Mouse (Mus musculus) gastrocnemius, adult 2 months (tissue): ENCODE data around the gene Apol6. TPM values are rescaled to one million over a fixed set of nuclear protein-coding genes. Genes with fewer than 3 reads are reported as not detected.

Experiments used
- DNase-seq: peaks from one replicate; pipeline ENCODE4 v3.0.0; 2022
- H3K27ac ChIP-seq: fragments of 200-600 bp; 2 replicates; pipeline ENCODE4 v1.8.1; 2022; ENCODE audit warnings: mild to moderate bottlenecking
- H3K4me3 ChIP-seq: fragments of 200-600 bp; 2 replicates; pipeline ENCODE4 v1.8.1; 2022; ENCODE audit warnings: mild to moderate bottlenecking, moderate library complexity
- CTCF ChIP-seq: fragments of 200-600 bp; IDR thresholded peaks from 2 replicates; pipeline ENCODE4 v1.8.1; 2022; ENCODE audit warnings: antibody characterized with exemption, mild to moderate bottlenecking, moderate library complexity
- intact Hi-C: fragments of 180-260 bp; cut with DNase I; formaldehyde crosslinking; loops from one replicate; pipeline ENCODE4 v1.15.1; 2025
- total RNA-seq, 2 experiments: library from RNA; stranded (reverse); gene quantifications; 2 replicates each; pipeline ENCODE4 v1.2.3; 2021

Apol6 gene
- total RNA-seq, 2 experiments from 2014 or later, result 27.7 to 71.1 TPM

DNA sequence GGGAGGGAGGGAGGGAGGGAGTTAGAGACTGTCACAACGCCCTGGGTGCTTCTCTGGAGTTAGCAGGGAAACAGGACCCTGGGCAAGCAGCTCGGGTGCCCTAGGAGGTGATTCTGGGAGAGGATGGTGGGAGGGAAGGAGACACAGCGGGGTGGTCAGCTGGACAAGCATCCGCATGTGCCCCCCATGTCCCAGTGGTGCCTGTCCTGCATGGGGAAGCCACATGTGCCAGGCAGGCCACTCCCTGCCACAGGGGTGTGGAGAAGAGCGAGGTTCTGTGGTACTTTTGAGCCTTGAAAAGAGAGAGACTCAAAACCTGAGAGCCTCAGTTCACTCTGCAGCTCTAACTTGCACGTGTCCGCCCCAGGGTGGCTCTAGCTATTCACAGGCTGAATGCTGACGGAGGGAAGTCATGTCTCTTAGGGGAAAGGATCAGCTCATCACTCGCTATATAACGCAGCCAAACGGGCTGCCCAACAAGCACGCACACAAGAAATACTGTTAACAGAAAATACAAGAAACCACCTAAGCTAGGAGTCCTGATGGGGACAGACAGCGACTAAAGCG lies 34.8 kb downstream of the Apol6 start:
- Histone ChIP-seq H3K4me3 (peak overlapping the region; percentile 58), H3K27ac (peak overlapping the region; percentile 82)
- no peak for DNase-seq
- no peak for TF ChIP-seq CTCF
- intact Hi-C loops, result no loop called here

DNA sequence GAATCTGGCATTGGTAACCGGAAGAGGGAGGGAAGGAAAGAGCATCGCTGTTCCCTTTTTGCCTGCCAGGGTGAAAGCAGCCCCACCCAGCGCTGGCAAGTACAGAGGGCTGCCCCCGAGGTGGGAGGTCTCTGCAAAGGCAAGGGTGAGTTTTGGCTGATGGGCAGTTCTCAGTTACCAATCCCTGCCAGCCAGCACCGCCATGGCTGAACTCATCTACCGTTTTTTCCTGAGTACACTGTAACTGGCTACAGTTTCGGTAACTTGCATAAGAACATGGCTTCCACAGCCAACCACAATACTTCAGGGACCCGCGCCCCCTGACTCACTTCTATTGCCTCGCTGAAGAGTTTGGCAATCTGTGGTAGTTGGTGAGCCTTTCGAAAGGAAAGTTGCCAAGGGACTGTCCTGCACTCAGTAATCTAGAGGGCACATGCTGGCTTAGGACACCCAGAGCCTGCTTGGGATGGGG lies 35.4 kb downstream of the Apol6 start:
- peak overlapping the region; percentile 82 for H3K27ac ChIP-seq
- no peak for TF ChIP-seq CTCF
- intact Hi-C loops, result loop anchor here (5.0 kb wide), 1 partner anchor 142 kb away; no protein-coding TSS in a partner anchor
- peak; percentile 75 for DNase-seq
- H3K4me3 ChIP-seq, result peak overlapping the region; percentile 58

DNA sequence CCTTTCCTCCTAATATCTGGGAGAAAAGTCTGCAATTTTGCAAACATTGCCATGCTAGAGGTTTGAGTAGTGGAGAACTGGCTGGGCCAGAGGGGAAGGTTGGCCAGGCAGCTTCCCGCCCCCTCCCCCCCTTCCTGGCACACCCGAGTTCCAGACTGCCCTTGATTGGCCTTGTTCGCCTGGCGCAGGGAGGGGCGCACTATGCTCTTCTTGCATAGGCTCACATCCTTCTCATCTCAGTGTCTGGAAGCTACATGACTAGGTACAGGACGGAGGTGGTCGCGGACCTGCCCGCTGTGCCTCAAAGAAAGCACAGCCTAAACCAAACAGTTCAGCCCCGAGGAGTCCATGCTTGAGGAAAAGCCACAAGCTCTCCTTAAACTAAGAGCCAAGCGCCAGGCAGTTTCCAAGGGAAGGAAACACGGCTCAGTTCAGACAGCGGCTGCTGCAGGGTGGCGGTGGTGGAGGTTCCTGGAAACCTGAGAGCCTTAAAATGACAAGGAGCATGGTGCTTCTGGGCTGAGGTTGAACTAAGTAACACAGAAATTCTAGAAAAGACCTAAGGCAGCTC lies 36.2 kb downstream of the Apol6 start:
- no peak for TF ChIP-seq CTCF
- DNase-seq, result peak; percentile 44
- Histone ChIP-seq H3K27ac (peak overlapping the region; percentile 82), H3K4me3 (peak overlapping the region; percentile 5; the same call in 1 of the 2 replicates)
- intact Hi-C loops, result loop anchor here (5.0 kb wide), 1 partner anchor 142 kb away; no protein-coding TSS in a partner anchor

DNA sequence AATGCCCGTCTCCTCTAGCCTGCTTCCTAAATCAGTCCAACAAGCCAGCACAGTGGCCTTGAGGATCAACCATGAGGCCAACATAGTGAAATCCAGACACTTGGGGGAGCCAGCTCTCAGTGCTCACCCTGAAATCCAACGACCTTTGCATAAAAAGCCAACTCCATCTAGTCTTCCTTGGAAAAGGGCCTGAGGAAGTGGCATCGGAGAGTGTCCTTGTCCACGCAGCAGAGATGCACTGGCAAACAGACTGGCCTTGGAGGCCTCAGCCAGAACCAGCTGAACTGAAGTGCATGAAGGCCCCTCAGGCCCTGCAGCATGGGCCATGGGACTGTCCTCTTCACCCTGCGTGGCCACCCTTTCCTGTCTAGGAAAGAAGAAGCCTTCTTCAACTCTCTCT lies 36.9 kb downstream of the Apol6 start:
- Histone ChIP-seq H3K4me3 (no peak overlapping the region), H3K27ac (peak overlapping the region; percentile 82)
- peak; percentile 29; the same call in 1 of the 2 replicates for TF ChIP-seq CTCF
- intact Hi-C loops, result loop anchor here (5.0 kb wide), 1 partner anchor 141 kb away; no protein-coding TSS in a partner anchor
- DNase-seq, result no peak

DNA sequence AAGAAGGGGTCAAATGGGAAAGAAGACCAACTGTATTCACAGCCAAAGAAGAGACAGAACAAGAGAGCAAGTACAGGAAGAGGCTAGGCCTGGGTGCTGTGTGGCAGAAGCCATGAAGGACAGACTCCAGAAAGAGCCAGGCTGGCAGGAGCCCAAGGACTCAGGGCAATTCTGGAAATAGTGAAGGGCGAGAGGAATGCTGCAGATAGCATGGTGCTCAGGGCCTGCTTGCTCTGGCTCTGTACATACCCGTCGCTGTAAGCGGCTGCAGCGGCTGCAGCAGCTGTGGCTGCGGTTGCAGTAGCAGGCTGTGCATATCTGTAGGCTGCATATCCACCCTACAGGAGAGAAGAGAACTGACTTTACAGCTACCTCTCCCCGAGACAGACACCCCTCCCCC lies 41.3 kb downstream of the Apol6 start:
- intact Hi-C loops, result no loop called here
- peak; percentile 56 for DNase-seq
- Histone ChIP-seq H3K4me3 (no peak overlapping the region), H3K27ac (0 out of 2 replicates have a peak overlapping the region, but pooled peaks have one; percentile 6)
- TF ChIP-seq CTCF, result no peak

DNA sequence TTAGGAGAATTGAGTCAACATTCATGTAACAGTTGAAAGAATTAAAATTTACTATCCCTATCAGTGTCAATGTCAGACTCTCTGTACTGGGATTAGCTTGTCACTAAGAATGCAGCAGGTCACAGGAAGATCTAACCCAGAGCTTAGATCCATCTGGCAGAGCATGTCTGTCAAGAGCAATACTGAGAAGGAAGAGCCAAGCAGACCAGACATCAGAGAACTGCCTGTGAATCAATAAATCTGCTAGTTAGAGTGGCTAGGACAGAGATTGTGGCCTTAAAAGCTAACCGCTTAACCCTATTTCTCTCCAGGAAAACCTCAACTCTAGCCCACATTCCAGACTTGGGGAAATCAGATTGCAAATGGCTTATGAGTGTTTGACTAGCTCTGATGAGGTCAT lies 42.0 kb downstream of the Apol6 start:
- Histone ChIP-seq H3K27ac (peak overlapping the region; percentile 6; the same call in 1 of the 2 replicates), H3K4me3 (no peak overlapping the region)
- DNase-seq, result no peak
- TF ChIP-seq CTCF, result no peak
- intact Hi-C loops, result no loop called here

DNA sequence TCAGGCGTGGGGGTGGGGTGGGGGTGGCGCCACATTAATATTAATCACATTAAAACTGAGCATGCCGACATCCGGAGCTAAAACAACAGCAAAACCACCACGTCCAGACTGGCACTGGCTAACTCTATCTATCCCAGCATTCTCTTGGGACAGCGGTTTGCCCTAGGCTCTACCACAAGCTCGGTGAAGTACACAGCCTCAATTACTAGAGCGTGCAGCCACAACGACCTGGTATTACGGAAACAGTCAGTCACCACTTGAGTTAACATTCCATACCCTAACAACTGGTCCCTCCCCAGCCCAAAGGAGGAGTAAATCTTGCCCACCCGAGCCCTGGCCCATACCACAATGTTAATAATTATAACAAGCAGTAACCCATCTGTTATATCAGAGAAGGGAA lies 44.7 kb downstream of the Apol6 start:
- no peak overlapping the region for H3K27ac ChIP-seq
- no peak overlapping the region for H3K4me3 ChIP-seq
- TF ChIP-seq CTCF, result no peak
- no peak for DNase-seq
- intact Hi-C loops, result no loop called here

DNA sequence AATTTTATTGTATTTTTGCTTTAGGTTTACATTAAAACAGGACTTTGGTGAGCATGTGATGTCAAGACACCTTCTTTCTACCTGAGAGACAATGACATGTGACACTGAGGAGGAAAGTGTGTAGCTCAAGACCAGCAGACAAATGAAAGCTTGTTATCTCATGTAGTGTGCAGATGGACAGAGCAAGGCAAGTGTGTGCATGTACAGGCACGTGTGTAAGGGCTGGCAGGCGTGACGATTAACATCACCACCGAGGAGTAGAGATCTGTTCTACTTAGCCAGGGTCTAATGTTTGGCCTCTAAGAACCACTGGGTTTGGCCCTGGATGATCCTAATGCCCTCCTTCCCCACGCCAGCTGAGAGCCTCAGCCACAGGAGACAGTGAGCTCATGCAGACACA lies 46.0 kb downstream of the Apol6 start:
- intact Hi-C loops, result no loop called here
- TF ChIP-seq CTCF, result no peak
- Histone ChIP-seq H3K4me3 (no peak overlapping the region), H3K27ac (no peak overlapping the region)
- no peak for DNase-seq

DNA sequence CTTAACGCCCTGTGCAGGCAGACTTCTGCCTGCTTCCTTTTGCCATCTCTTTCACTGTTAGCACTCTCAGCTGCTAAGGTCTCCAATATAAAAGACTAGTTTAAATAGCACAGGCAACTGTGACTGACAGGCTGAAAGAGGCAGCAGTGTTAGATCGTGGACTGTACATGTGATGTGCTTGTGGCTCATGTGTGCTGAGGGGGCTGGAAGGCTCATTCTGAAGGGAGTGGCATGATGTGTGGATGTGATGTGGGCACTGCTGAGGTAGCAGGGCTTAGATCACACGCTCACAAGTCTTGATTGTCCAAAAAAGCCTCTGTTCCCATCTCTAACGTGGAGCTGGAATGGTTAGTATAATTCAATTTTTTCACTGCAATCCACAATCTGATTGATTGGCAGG lies 46.9 kb downstream of the Apol6 start:
- intact Hi-C loops, result no loop called here
- no peak overlapping the region for H3K4me3 ChIP-seq
- no peak for TF ChIP-seq CTCF
- no peak for DNase-seq
- no peak overlapping the region for H3K27ac ChIP-seq

DNA sequence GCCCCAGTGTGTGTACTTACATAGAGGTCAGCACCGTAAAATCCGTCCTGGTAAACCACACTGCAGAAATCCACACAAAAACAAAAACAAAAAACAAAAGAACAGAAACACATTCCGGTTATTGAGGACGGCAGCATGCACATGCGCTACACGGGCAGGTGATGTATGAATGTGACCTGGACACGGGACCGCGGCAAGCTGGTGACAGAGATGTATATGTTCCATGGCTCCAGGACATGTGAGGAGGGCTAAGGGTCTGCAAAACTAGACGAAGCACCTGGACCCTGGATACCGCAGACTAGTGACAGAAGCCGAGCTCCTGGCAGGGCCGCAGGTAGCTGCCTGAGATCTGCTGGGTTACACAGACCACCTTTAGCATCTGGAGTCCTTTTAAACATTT lies 49.9 kb downstream of the Apol6 start:
- intact Hi-C loops, result no loop called here
- DNase-seq, result no peak
- H3K4me3 ChIP-seq, result no peak overlapping the region
- TF ChIP-seq CTCF, result no peak
- no peak overlapping the region for H3K27ac ChIP-seq

DNA sequence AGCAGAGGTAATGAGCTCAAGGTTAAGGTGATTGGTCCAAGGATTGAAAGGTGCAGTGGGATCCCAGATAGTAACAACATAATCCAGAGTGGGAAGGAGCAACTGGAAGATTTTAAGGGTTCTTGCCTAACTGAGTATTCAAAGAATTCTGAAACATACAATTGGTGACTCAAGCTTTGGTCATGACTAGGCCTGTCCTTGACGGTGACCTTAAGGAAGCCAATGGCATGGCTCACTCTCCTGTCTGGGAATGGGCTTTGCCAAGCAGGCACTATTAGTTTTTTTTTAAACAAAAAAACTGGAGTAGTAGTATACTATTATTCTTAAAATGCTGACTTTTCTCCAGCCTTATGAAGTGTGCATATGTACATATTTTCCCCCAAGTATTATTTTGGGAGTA lies 50.7 kb downstream of the Apol6 start:
- no peak overlapping the region for H3K4me3 ChIP-seq
- no peak for DNase-seq
- no peak overlapping the region for H3K27ac ChIP-seq
- no peak for TF ChIP-seq CTCF
- intact Hi-C loops, result no loop called here

DNA sequence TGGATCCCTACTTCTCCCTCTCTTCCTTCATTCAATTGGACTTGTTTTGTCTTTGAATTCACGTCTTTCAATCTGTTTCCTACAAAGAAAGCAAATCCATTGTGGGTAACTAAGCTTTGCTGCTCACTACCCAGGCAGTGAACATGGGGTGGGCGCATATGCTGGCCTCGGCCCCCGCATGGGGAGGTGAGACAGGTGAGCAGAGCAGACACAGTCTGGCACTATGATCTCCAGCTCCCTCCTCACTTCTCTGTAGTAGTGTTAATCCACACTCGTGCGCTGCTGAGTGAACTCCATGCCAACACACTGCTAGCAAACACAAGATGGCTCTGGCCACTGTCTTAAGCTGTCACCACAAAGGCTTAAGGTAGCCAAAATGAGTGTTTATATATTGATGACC lies 52.8 kb downstream of the Apol6 start:
- Histone ChIP-seq H3K27ac (no peak overlapping the region), H3K4me3 (no peak overlapping the region)
- no peak for TF ChIP-seq CTCF
- DNase-seq, result no peak
- intact Hi-C loops, result no loop called here

DNA sequence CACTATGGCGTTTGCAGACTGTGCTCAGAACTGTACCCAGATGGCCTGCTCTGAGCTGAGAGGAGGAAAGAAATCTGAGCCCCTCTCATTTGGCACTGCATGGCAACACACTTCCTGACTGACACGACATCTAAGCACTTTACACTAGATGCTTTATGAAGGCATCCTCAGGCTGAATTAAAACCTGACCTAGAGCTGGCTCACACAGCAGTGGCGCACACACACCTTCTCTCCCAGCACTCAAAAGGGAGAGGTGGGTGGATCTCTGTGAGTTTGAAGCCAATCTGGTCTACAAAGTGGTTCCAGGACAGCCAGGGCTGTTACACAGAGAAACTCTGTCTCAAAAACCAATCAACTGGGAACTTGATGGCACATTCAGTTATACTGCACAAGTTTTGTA lies 55.2 kb downstream of the Apol6 start:
- no peak overlapping the region for H3K4me3 ChIP-seq
- no peak for DNase-seq
- no peak for TF ChIP-seq CTCF
- intact Hi-C loops, result no loop called here
- no peak overlapping the region for H3K27ac ChIP-seq

DNA sequence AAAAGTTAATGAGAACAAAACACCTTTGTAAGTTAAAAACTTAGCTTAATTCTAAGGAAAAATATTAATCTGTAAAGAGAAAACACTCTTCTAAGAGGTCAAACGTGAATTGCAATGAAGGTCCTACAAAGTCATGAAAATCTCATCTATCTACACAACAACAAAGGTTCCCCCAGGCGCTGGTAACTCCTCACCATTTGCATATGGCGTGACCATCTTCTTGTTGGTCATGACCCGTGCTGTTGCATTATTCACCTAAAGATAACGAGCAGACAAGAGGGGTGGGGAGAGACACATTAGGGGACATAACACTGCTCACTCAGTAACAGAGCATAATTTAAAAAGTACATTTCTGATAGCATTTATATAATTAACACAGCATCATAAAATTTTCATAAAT lies 58.2 kb downstream of the Apol6 start:
- DNase-seq, result no peak
- intact Hi-C loops, result no loop called here
- Histone ChIP-seq H3K27ac (no peak overlapping the region), H3K4me3 (no peak overlapping the region)
- no peak for TF ChIP-seq CTCF
